Mouse (Mus musculus) olfactory bulb, adult 2 months (tissue): Measurements from ENCODE around the gene Lbx2. TPM values are rescaled to one million over a fixed set of nuclear protein-coding genes. Genes with fewer than 3 reads are reported as not detected.
A peak's percentile ranks its signal among the peaks of the same experiment; 100 is the strongest.

Experiments
- H3K27ac ChIP-seq: fragments of 200-500 bp; 2 replicates; pipeline ENCODE4 v1.5.1; 2012; ENCODE audit warnings: low read depth, low read length; ENCODE audit not compliant: insufficient read depth
- H3K4me1 ChIP-seq: fragments of 200-500 bp; 2 replicates; pipeline ENCODE4 v1.6.1; 2012; ENCODE audit warnings: low read length; ENCODE audit not compliant: control insufficient read depth, insufficient read depth
- H3K4me3 ChIP-seq: fragments of 200-500 bp; 2 replicates; pipeline ENCODE4 v1.5.1; 2012; ENCODE audit warnings: mild to moderate bottlenecking, low read depth, low read length, moderate library complexity; ENCODE audit not compliant: insufficient read depth
- CTCF ChIP-seq: fragments of 200-500 bp; IDR thresholded peaks from 2 replicates; pipeline ENCODE4 v1.5.1; 2012; ENCODE audit warnings: low read depth, mild to moderate bottlenecking, low read length, moderate library complexity; ENCODE audit not compliant: insufficient read depth
- POLR2A ChIP-seq: fragments of 200-500 bp; IDR thresholded peaks from 2 replicates; pipeline ENCODE4 v1.6.1; 2012; ENCODE audit warnings: mild to moderate bottlenecking, low read depth, low read length, moderate library complexity; ENCODE audit not compliant: insufficient read depth
- WGBS: fragments of 180-500 bp; shearing (Covaris S2); methylation state at CpG from one replicate; pipeline ENCODE4 v1.1.7; 2018; 5-methylcytosine and 5-hydroxymethylcytosine counted together
- polyA plus RNA-seq: library from polyadenylated mRNA; stranded (reverse); fragments of >200 nt; gene quantifications from 2 replicates; pipeline ENCODE4 v1.2.4, GENCODE M21; 2012; ENCODE audit warnings: low replicate concordance; ENCODE audit not compliant: missing spikeins, insufficient read depth, insufficient read length

Gene Lbx2
- polyA plus RNA-seq, 1 experiment = not detected

- Histone ChIP-seq H3K27ac (peak overlapping the region; percentile 30), H3K4me1 (peaks cover 22% of the 10 kb centered on the region), H3K4me3 (peak overlapping the region; percentile 44)
- TF ChIP-seq CTCF (no peak), POLR2A (no peak)
- 53% methylated on average over 5 of the region's 5 CpGs for WGBS
These were observed 50.2 kb downstream of the Lbx2 start for GRCm38 (mm10) chr6:83136291-83136880.

GRCm38 (mm10) chr6:83136881-83137575 is 50.9 kb downstream of the Lbx2 start:
- 10% methylated on average over 26 of the region's 26 CpGs for WGBS
- TF ChIP-seq CTCF = no peak
- TF ChIP-seq POLR2A = 0 out of 2 replicates have a peak, but pooled peaks have one; percentile 4
- peaks cover 27% of the 10 kb centered on the region for H3K4me1 ChIP-seq
- peak overlapping the region; percentile 44 for H3K4me3 ChIP-seq
- H3K27ac ChIP-seq = peak overlapping the region; percentile 30

GRCm38 (mm10) chr6:83137576-83137950 is 51.4 kb downstream of the Lbx2 start:
- Histone ChIP-seq H3K4me3 (peak overlapping the region; percentile 44), H3K4me1 (peaks cover 28% of the 10 kb centered on the region), H3K27ac (peak overlapping the region; percentile 56)
- 8% methylated on average over 12 of the region's 12 CpGs for WGBS
- TF ChIP-seq CTCF = no peak
- TF ChIP-seq POLR2A = no peak

Other genes with a start within 250 kb of the Lbx2 start
- not detected in 2 replicates for gene Sema4f, start 146.6 kb upstream of the Lbx2 start, polyA plus RNA-seq
- not detected in 2 replicates for gene M1ap, start 139.5 kb upstream of the Lbx2 start, polyA plus RNA-seq
- not detected in 2 replicates for gene Dok1, start 52.9 kb upstream of the Lbx2 start, polyA plus RNA-seq
- not detected in 2 replicates for gene Loxl3, start 52.2 kb upstream of the Lbx2 start, polyA plus RNA-seq
- not detected in 2 replicates for gene Aup1, start 31.8 kb upstream of the Lbx2 start, polyA plus RNA-seq
- not detected in 2 replicates for gene Htra2, start 31.1 kb upstream of the Lbx2 start, polyA plus RNA-seq
- not detected in 2 replicates for gene Dqx1, start 28.5 kb upstream of the Lbx2 start, polyA plus RNA-seq
- not detected in 2 replicates for gene Tlx2, start 16.1 kb upstream of the Lbx2 start, polyA plus RNA-seq
- not detected in 2 replicates for gene Pcgf1, start 8.5 kb upstream of the Lbx2 start, polyA plus RNA-seq
- gene Ccdc142, start 15.2 kb downstream of the Lbx2 start, polyA plus RNA-seq = not detected in 2 replicates
- gene Gm42688, start 15.2 kb downstream of the Lbx2 start, polyA plus RNA-seq = not detected in 2 replicates
- gene Mrpl53, start 22.7 kb downstream of the Lbx2 start, polyA plus RNA-seq = not detected in 2 replicates
- gene Mogs, start 29.1 kb downstream of the Lbx2 start, polyA plus RNA-seq = not detected in 2 replicates
- not detected in 2 replicates for gene Wbp1, start 35.2 kb downstream of the Lbx2 start, polyA plus RNA-seq
- not detected in 2 replicates for gene Ino80b, start 39.1 kb downstream of the Lbx2 start, polyA plus RNA-seq
- gene Rtkn, start 49.1 kb downstream of the Lbx2 start, polyA plus RNA-seq = not detected in 2 replicates
- gene Wdr54, start 70.0 kb downstream of the Lbx2 start, polyA plus RNA-seq = not detected in 2 replicates
- gene 1700003E16Rik, start 70.0 kb downstream of the Lbx2 start, polyA plus RNA-seq = not detected in 2 replicates
- 187 TPM in 1 of 2 replicates, not detected in the other for gene Dctn1, start 79.6 kb downstream of the Lbx2 start, polyA plus RNA-seq
- gene Slc4a5, start 133.5 kb downstream of the Lbx2 start, polyA plus RNA-seq = not detected in 2 replicates
- not detected in 2 replicates for gene Mthfd2, start 239.5 kb downstream of the Lbx2 start, polyA plus RNA-seq
- gene Mob1a, start 239.6 kb downstream of the Lbx2 start, polyA plus RNA-seq = not detected in 2 replicates